Mouse (Mus musculus): ENCODE results near the gene Kdr. TPM values are rescaled to one million over a fixed set of nuclear protein-coding genes. Genes with fewer than 3 reads are reported as not detected.
"Not testable (repeated sequence)": the region's sequence is repeated elsewhere in the genome, so short reads cannot be mapped to it uniquely, and the experiment has no call there.

Kdr gene
- polyA plus RNA-seq, 2 experiments from 2014 or later = 0.24 TPM; not detected in 1

DNA sequence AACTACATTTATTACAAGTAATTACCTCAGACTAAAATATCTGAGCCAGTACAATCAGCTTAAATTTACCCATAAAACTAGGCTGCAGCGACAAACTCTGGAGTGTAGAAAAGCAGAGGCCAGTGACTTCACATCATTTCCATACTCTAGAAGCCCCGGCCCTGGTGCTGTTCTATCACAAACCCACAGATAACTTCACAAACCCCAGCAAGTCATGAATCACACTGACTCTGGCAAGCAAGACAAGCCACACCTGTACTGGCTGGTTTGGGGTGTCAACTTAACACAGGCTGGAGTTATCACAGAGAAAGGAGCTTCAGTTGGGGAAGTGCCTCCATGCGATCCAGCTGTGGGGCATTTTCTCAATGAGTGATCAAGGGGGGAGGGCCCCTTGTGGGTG lies 18.4 kb downstream of the Kdr start:
- ATAC-seq = no peak

DNA sequence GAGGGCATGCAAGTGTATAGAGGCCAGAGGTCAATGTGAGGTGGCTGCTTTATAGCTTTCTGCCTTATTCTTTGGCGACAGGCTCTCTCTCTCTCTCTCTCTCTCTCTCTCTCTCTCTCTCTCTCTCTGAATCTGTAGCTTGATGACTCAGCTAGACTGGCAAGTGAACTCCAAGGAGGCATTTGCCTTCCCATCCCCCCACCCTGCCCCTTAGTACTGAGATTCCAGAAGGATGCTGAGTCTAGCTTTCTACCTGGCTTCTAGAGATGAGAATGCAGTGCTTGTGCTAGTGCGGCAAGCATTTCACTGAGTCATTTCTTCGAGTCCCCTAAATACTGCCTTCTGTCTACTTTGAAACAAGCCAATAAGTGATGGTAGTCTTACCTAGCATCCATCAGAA lies 21.7 kb downstream of the Kdr start:
- ATAC-seq = no peak

DNA sequence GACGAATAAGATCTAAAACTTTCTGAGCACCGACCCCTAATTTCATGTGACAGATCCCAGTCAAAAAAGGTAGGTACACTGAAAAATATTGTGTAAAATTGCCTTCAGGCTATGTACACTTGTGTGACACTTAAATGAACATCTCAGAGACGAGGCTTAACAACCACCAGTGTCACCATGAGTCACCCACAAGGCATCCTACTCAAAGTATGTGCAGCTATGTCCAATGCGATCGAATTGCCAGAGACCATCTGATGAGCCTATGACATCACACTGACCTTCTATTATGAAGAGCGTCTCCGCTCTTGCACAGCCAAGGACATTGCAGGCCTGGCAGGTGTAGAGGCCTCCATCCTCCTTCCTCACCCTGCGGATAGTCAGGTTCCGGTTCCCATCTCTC lies 22.4 kb downstream of the Kdr start:
- ATAC-seq = no peak

DNA sequence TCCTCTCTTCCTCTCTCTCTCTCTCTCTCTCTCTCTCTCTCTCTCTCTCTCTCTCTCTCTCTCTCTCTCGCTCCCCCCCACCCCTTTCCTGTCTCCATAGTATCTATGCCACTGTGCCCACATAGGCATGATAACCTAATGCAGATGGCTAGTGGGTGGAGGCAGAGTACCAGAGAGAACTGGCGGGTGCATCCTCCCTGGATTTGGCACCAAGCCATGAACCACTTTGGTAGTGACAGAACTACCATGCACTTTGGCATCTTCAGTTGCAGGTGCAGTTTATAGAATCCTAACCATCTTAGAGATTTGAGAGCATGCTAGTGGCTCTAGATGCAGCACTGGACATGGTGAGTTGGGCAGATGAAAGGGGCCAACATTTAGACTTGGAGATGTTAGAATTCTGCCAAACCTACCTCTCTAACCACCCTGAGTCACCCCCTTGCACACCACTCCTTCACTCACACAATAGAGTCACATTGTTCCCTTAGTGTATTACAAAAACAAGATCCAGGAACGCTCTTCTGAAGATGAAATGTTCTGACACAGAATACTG lies 23.4 kb downstream of the Kdr start:
- ATAC-seq = no peak

DNA sequence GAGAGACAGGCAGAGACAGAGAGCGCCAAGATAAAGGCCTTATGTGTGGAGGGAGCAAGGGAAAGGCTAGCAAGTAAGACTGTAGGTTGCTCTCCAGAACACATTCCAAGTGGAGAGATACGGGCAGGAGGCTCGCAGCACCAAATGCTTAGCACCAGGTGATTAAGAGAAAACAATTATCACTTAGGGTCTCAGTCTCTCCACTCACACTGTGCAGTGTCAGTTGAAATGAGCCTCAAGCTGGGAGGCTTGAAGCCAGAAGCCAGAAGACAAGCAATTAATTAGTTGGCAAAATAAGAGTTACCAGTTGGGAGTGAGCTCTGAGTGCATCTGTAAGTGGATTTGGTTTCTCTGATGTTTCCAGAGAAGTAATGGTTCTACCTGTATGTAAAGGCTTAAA lies 24.0 kb downstream of the Kdr start:
- ATAC-seq = no peak

DNA sequence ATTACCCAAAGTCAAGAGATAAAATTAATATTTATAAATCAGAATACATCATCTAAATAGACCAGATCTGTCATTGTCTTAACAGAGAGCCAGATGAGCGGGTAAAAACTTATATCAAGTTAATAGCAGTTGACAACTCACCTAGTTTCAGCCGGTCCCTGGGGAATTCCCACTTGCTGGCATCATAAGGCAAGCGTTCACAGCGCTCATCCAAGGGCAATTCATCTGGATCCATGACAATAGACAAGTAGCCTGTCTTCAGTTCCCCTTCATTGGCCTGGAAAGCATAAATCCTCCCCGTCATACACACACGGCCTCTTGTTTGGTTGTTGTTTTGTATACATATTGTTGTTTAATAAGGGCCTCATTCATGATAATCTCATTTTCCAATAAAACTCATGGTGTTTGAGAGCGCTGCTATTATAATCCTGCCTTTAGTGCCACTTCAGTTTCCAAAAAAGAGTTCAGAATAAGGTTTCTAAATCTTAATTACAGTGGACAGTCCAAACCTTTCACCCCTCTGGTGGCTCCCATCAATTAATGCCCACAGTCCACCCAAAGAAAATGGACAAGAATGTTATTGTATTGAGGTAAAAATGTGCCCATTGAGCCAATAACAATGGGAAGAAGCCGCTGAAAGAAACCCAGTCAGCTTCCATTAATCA lies 26.0 kb downstream of the Kdr start:
- ATAC-seq = no peak

DNA sequence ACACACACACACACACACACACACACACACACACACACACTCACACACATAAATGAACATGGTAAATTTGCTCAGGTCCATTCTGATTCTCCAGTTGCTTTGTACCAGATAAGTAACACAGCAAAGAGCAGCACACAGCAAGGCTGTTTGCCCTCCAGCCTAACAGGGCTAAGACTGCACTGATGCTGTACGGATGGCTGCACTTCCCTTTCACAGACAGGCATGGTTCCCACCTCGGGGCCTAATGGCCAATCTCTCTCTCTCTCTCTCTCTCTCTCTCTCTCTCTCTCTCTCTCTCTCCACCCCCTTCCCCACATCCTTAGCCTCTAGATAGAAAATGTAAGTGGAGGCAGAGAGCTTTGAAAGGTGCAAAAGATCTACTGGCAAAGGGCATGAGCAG lies 27.4 kb downstream of the Kdr start:
- no peak for ATAC-seq

DNA sequence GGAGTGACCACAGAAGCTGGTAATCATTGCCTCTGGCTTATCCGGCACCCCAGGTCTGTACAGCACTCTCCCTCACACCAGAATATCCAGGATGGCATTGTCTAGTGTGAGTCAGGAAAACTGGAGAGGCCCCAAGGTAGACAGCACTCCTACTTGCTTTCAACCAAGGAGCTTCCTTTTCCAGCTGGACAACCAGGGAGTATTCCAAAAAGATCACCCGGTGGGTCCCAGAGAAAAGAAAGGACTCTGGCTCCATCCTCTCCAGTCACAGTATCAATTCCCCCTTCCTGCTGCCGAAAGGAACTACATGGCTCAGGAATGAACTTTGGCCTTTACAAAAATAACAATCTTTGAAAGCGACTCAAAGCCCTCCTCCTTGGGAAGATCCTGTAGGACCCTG lies 32.9 kb downstream of the Kdr start:
- ATAC-seq = no peak

DNA sequence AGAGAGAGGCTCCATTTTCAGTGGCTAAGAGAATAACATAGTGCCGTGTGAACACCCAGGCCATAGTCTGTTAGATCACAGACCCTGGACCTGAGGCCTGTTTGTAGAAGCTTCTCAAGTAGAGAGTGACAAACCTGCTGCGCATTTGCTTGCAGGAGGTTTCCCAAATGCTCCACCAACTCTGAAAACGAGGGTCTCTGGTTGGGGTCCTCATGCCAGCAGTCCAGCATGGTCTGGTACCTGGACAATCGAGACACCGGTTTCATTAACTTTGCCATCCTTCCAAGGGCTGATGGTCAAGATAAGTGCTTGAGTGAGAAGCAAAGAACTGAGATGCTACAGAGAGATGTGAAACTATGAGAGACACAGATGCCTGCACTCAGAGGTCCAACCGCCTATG lies 35.0 kb downstream of the Kdr start:
- ATAC-seq = no peak

DNA sequence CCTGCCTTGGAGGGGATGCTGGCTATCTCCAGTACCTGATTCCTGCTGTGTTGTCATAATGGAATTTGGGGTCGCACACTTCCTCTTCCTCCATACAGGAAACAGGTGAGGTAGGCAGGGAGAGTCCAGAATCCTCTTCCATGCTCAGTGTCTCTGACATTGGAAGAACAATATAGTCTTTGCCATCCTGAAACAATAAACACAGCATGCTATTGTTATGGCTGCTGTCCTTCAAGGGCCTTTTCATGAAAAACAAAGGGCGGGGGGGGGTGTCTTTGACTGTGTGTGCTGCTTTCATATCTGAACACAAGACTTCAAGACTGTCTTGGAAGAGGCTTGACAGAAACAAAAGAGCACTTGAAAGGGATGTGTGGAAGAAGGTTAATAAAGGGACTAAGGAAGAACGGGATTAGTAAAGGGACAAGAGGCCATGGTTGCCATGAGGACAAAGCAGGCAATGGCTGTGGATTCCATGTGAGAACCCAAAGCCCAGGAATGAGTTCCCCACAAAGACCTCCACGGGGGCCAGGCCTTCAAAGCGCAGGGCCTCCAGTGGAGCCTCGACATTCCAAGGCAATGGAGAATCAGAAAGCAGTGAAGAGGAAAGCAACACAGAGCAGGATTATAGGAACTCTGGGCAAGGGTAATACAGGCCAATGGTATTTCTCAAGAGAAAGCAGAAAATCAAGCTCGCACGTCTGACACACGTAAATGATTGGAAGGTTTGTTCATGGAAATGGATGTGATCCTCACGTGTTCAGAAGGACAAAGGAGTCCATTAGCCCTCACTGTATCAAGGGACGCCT lies 36.3 kb downstream of the Kdr start:
- ATAC-seq = no peak

DNA sequence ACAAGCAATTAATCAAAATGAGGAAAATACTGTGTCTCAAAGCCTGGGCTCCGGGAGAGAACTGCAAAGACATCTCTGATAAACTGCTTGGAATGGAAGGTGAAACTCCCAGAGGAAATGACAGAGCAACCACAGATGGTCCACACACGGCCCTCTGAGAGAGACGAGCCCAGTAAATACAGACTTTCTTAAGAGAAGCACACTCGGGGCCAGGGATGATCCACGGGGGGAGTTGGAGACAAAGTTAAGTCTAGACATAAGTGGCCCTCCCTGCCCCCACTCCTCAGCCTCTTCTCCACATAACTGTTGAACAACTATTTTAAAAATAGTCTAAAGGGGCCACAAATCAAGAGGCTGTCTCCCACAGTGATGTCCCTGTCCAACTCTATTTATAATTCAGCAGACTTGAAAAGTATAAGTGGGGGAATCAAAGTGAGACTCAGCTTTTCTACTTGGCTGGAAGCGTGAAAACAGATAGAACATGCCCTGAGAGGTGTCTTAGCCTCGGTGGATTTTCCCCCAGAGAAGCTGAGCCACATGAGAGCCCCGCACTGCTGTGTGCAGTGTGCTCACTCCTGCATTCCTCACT lies 39.0 kb downstream of the Kdr start:
- ATAC-seq = no peak

DNA sequence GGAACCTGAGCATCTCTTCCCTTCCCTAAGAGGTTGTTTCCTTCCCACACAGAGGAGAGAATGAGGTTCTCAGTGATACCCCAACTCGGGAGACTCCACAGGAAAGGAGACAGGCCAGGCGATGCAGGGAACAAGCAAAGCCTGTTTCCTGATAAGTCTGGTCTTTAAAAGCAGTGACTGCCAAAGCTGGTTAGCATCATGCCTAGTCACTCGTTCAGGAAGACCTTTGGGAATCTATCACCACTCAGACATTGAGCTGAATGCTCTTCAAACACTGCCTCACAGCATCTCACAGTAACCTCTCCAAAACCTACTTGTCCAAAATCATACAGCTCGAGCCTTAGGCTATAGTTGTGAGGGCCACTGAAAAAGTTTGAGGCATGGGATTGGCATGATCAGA lies 40.2 kb downstream of the Kdr start:
- ATAC-seq = no peak

DNA sequence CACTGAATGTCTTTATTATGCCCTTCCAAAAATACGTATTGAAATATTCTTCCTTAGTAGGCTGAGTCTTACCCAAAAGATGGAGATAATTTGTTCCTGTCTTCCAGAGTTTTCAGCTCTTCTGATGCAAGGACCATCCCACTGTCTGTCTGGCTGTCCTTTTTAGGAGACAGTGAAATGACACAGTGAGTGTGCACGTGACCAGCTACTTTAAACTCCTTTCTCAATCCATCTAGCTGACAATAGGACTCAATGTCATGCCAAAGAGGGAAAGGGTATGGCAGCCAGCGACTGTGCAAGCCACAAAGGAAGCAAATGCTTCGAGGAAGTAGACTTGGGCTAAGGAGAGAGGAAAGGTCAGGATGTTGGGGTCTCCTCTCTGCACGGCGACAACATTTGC lies 42.0 kb downstream of the Kdr start:
- no peak for ATAC-seq

DNA sequence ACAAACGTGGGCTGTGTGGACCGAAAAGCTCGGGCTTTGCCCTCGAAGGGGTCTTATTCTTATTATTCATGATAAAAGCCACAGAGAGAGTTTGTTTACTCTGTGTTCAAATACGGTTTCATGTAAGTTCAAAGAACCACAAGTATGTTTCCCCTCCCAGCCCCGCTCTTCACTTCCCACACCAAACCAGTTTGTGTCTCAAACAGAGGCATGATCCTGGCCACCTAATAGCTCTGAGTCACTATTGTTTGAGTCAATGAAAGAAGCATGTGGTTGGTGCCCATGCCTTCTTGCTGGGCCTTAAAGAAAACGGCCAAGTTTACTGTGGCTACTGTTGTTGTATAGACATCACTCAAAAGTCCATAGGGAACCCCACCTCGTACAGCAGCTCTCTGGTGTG lies 43.0 kb downstream of the Kdr start:
- ATAC-seq = no peak

DNA sequence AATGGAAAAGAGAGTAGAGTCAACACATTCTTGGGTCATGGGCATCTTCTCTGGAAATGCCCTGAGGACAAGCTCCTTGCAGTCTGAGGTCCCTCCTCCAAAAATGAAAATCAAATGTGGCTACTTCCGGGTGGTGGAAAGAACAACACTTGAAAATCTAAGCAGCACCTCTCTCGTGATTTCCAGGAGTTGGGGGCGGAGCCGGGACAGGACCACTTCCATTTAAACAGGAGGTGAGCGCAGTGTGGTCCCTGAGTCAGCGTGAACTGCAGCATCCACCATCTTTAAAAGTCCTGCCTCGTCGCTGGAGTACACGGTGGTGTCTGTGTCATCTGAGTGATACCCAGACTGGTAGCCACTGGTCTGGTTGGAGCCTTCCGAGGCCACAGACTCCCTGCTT lies 44.1 kb downstream of the Kdr start:
- ATAC-seq = no peak

DNA sequence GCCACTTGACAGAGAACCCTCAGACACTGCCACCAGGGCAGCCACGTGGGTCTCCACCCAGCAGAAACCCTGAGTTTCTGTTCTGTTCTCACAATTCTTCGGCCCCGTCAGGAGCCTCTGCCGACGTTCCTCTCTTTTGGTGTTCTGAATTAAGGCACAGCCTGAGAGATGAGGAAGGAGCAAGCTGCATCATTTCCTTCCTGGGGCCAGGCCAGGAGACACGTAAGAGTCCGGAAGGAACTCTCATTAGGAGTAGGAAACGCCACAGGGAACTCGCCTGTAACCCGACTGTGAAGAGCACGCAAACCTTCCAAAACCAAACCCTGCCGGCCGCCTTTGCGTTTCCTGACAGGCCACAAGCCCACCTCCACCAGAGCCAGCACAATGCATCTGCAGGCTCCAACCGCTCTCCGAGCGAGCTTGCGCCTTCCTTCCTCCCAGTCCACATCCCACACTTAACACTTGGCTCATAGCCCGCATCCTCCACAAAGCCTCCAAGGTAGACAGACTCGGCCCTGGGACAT lies 44.7 kb downstream of the Kdr start:
- ATAC-seq = no peak

DNA sequence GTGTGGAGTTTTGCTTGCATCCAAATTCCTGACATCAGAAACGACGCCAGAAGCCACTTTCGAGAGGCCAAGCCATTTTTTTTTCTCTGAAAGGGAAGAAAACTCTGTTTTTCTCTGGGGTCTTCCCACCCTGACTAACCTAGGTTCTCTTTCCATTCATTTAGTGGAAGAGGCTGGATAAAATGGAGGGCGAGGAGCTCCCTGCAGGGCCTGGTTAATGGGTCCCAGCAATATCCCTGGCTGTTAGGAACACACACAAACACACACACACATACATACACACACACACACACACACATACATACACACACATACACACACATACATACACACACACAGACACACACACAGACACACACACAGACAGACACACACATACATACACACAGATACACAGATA lies 46.8 kb downstream of the Kdr start:
- ATAC-seq = not testable (repeated sequence)

DNA sequence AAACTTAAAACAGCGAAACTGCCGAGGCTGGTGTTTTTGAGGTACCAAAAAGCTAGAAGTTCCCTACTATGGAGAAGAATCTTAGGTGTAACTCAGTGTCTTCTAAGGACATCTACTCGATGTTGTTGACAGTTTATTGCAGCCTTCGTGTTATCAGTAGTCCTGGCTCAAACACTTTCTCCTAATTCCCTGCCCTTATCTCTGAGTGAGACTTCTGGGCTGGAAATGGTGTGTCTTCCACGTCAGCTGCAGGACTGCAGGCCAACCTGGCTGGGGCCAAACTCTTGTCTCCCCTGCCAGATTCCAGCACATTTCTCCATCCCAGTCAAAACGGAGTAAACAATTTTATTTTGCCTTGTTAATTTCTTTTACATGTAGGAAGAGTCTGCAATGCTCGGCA lies 48.3 kb downstream of the Kdr start:
- ATAC-seq = no peak

DNA sequence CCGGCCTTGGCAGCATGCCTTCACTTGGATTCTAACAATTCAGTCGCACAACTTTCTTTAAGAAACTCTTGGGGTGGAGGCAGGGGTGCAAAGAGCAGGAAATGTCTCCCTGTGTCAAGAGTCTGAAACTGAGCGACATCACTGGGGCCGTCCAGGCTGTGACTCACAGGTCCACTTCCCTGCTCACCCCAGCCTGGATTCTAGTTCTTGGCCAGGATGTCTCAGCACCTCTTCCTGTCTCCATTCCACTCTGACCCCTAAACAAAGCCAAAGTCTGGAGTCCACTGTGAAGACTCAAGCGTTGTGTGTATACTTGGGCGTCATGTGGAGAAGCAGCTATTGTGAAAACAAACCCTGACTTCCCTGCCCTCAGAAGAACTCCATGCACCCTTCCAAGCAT lies 55.6 kb downstream of the Kdr start:
- no peak for ATAC-seq

DNA sequence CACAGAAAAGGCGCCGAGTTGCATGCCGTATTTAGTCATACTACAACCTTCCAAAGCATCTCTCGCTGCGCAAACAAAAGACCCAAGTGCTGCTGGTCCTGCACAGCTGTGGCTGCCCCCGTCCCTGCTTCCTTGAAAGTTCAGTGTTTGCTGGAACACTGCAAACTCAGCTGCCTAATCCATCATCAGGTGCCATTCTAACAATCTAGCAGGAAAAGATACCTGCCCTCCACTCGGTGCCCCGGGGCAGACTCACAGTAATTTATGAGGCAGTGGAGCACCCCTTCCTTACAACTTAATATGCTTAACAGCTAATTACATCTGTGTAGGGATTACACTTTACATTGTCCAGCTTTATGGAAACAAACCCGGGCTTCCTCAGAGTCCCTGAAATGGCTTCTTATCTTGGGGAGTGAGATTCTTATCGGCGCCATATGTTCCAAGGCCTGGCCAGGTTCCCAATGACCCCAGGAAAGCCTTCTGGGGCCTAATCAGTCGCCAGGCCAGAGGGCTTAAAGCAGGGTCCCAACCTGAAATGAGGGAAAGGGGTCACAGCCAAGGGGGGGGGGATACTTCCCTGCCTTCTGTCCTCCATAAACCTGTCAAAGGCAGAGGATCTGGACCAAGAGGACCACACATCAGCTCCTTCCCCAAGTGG lies 56.4 kb downstream of the Kdr start:
- ATAC-seq = no peak

DNA sequence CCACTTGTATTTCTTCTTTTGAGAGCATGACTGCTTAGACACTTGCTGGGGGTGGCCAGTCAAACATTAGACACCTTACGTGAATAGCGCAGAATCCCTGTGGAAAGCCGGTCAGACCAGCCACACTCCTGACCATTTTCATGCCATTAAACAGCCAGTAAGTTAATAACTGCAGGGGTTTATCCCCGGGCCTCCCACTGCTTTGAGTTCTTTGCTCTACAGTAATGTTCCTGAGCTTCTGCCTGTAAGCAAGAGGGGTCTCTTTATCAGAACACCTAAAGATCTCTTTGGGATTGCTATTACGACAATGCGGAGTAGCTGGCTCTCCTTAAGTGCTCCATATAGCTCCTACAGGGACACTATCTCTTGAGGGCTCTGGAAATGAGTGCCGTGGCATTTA lies 58.7 kb downstream of the Kdr start:
- ATAC-seq = no peak

DNA sequence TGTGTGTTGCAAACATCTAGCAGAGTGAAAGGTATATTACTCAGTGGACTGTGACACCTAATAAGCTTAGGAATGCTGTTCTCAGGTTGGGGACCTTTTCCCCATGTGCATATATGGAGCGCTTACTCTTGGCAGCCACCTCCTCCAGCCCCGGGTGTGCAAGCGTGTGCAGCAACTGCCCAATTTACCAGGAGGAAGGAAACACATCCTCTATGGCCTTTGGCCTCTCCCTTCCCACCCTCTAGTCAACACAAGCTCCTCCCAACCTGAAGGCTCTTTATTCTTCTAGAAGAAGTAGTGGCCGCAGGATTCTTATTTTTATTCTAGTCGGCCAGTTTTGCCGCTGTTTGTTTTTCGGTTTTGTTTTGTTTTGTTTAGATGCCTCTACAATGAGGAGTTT lies 60.1 kb downstream of the Kdr start:
- no peak for ATAC-seq

DNA sequence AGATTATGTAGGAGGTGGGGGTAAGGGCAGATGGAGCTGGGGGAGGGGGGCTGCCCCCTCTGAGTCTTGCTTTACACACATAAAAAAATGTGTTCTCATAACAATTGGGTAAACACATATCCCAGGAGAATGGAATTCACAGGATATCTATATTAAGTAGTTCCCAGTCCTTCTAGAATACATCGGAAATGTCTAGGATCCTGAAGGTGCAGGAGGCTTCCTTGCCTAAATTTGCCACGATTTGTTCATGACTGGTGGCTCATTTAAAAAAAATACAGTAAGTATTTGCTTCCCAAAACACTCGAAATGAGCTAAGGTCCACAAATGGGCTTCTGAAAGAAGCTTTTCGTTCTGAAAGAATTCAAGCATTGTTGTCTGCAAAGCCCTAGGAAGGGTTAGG lies 61.0 kb downstream of the Kdr start:
- no peak for ATAC-seq
